Mouse (Mus musculus): ENCODE results near the gene Ogfrl1.
"Not testable (repeated sequence)": the region's sequence is repeated elsewhere in the genome, so short reads cannot be mapped to it uniquely, and the experiment has no call there.

Gene Ogfrl1

GRCm38 (mm10) chr1:23397623-23398022, at the start of gene Ogfrl1:
Ogfrl1 (minus strand) TSS chr1:23397772.
- DNase-seq (ENCODE audit: low spot score in 2 of 2): no peak

GRCm38 (mm10) chr1:23445736-23446424, 48.3 kb upstream of the Ogfrl1 start:
- no peak for DNase-seq (ENCODE audit: low spot score in 2 of 2)

- DNase-seq (ENCODE audit: low spot score in 2 of 2): no peak
These were observed 36.0 kb upstream of the Ogfrl1 start for GRCm38 (mm10) chr1:23433612-23434011.

GRCm38 (mm10) chr1:23426447-23426846, 28.9 kb upstream of the Ogfrl1 start:
- DNase-seq (ENCODE audit: low spot score in 2 of 2): no peak

- DNase-seq (ENCODE audit: low spot score in 2 of 2): no peak
These were observed 21.4 kb upstream of the Ogfrl1 start for GRCm38 (mm10) chr1:23418941-23419340.

- no peak for DNase-seq (ENCODE audit: low spot score in 2 of 2)
These were observed 20.5 kb upstream of the Ogfrl1 start for GRCm38 (mm10) chr1:23418059-23418458.

GRCm38 (mm10) chr1:23417562-23417961, 20.0 kb upstream of the Ogfrl1 start:
- DNase-seq (ENCODE audit: low spot score in 2 of 2): no peak

- DNase-seq (ENCODE audit: low spot score in 2 of 2): no peak
These were observed 14.0 kb upstream of the Ogfrl1 start for GRCm38 (mm10) chr1:23411533-23411932.

GRCm38 (mm10) chr1:23409960-23410359, 12.4 kb upstream of the Ogfrl1 start:
- DNase-seq (ENCODE audit: low spot score in 2 of 2): no peak

GRCm38 (mm10) chr1:23402401-23402800, 4.8 kb upstream of the Ogfrl1 start:
- no peak for DNase-seq (ENCODE audit: low spot score in 2 of 2)

GRCm38 (mm10) chr1:23399552-23399951, 2.0 kb upstream of the Ogfrl1 start:
- DNase-seq (ENCODE audit: low spot score in 2 of 2): no peak

GRCm38 (mm10) chr1:23394356-23394755, 3.2 kb downstream of the Ogfrl1 start:
- DNase-seq (ENCODE audit: low spot score in 2 of 2): not testable (repeated sequence)

GRCm38 (mm10) chr1:23391744-23392143, 5.8 kb downstream of the Ogfrl1 start:
- no peak for DNase-seq (ENCODE audit: low spot score in 2 of 2)

- no peak for DNase-seq (ENCODE audit: low spot score in 2 of 2)
These were observed 13.2 kb downstream of the Ogfrl1 start for GRCm38 (mm10) chr1:23384326-23384725.

GRCm38 (mm10) chr1:23382806-23383653, 14.5 kb downstream of the Ogfrl1 start:
- DNase-seq (ENCODE audit: low spot score in 2 of 2): peak; percentile 59 to 65

- DNase-seq (ENCODE audit: low spot score in 2 of 2): peak in 1 of 2 experiments; percentile 7
These were observed 15.1 kb downstream of the Ogfrl1 start for GRCm38 (mm10) chr1:23382461-23382805.

- no peak for DNase-seq (ENCODE audit: low spot score in 2 of 2)
These were observed 15.5 kb downstream of the Ogfrl1 start for GRCm38 (mm10) chr1:23382037-23382436.

- no peak for DNase-seq (ENCODE audit: low spot score in 2 of 2)
These were observed 17.4 kb downstream of the Ogfrl1 start for GRCm38 (mm10) chr1:23379911-23380740.

GRCm38 (mm10) chr1:23379321-23379720, 18.3 kb downstream of the Ogfrl1 start:
- DNase-seq (ENCODE audit: low spot score in 2 of 2): no peak

- DNase-seq (ENCODE audit: low spot score in 2 of 2): no peak
These were observed 20.0 kb downstream of the Ogfrl1 start for GRCm38 (mm10) chr1:23377572-23377971.

- no peak for DNase-seq (ENCODE audit: low spot score in 2 of 2)
These were observed 23.4 kb downstream of the Ogfrl1 start for GRCm38 (mm10) chr1:23374156-23374555.

- no peak for DNase-seq (ENCODE audit: low spot score in 2 of 2)
These were observed 32.0 kb downstream of the Ogfrl1 start for GRCm38 (mm10) chr1:23365614-23366013.
